Mouse (Mus musculus) forebrain, embryonic 16.5 days (tissue): ENCODE data around the gene Cmip. TPM values are rescaled to one million over a fixed set of nuclear protein-coding genes. Genes with fewer than 3 reads are reported as not detected.
A peak's percentile ranks its signal among the peaks of the same experiment; 100 is the strongest.

Source experiments
- ATAC-seq: fragments of 200-750 bp; cut with Nextera tagmentation; 2 replicates; pipeline ENCODE4 v1.8.0; 2017; ENCODE audit warnings: mild to moderate bottlenecking, moderate library complexity
- H3K27ac ChIP-seq: fragments of 300-500 bp; sonication (generic); 2 replicates; pipeline ENCODE4 v1.5.1; 2014; ENCODE audit warnings: low read length, control low read depth
- H3K27me3 ChIP-seq: fragments of 300-500 bp; sonication (generic); replicated peaks from 2 replicates; pipeline ENCODE4 v1.6.1; 2014; ENCODE audit warnings: low read length; ENCODE audit not compliant: control insufficient read depth, insufficient read depth
- H3K36me3 ChIP-seq: fragments of 300-500 bp; sonication (generic); 2 replicates; pipeline ENCODE4 v1.6.1; 2014; ENCODE audit not compliant: control insufficient read depth, insufficient read depth
- H3K4me1 ChIP-seq: fragments of 300-500 bp; sonication (generic); replicated peaks from 2 replicates; pipeline ENCODE4 v1.6.1; 2014; ENCODE audit warnings: low read length; ENCODE audit not compliant: control insufficient read depth, insufficient read depth
- H3K4me2 ChIP-seq: fragments of 300-500 bp; sonication (generic); 2 replicates; pipeline ENCODE4 v1.6.1; 2014; ENCODE audit warnings: mild to moderate bottlenecking, low read length, control low read depth
- H3K4me3 ChIP-seq: fragments of 300-500 bp; sonication (generic); replicated peaks from 2 replicates; pipeline ENCODE4 v1.5.1; 2014; ENCODE audit warnings: mild to moderate bottlenecking, low read length, control low read depth
- H3K9ac ChIP-seq: fragments of 300-500 bp; sonication (generic); replicated peaks from 2 replicates; pipeline ENCODE4 v1.6.1; 2014; ENCODE audit warnings: low read depth, low read length, control low read depth
- H3K9me3 ChIP-seq: fragments of 300-500 bp; sonication (generic); 2 replicates; pipeline ENCODE4 v1.6.1; 2016; ENCODE audit warnings: low read length; ENCODE audit not compliant: control insufficient read depth
- WGBS: fragments of 180-500 bp; shearing (Covaris S2); extraction: QIAGEN DNeasy Blood & Tissue Kit; methylation state at CpG from one replicate; pipeline ENCODE4 v1.1.7; 2014; 5-methylcytosine and 5-hydroxymethylcytosine counted together
- polyA plus RNA-seq: library from polyadenylated mRNA; unstranded; fragments of >200 nt; fragmentation: Nextera tagmentation; extraction: Ambion mirVana; gene quantifications from 2 replicates; pipeline ENCODE4 v1.2.1, GENCODE M21; 2015

The Cmip gene
- polyA plus RNA-seq, 1 experiment from 2014 or later = 98.1 TPM

DNA sequence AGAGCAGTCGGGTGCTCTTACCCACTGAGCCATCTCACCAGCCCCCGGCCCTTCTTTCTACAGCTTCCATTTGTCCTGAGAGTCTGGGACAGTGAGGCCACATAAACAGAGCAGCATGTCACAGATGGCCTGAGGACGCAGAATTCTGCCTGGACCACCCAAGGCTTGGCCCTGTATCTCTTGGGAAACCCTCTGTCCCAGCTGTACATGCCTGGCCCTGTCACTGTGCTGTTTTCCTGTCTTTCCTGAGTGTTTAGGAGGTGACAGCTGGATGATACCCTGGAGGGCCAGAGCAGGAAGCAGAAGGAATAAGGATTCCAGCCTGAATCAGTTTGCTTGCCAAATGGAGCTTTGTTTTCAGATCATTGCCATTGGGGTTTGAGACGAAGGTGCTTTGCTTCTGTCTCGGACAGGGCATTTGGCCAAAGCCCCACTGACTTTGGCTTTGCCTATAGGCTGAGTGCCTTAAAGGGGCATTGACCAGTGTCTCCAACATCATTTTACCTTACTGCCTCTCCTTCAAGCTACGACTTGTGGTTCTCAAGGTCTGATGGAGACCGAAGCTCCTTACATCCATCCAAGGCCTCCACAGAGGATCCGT is 54.2 kb downstream of the Cmip start:
- Histone ChIP-seq H3K9ac (no peak overlapping the region), H3K27me3 (no peaks in the 10 kb centered on the region), H3K9me3 (no peaks in the 10 kb centered on the region), H3K27ac (no peak overlapping the region), H3K4me2 (no peak overlapping the region), H3K36me3 (no peaks in the 10 kb centered on the region), H3K4me3 (no peak overlapping the region), H3K4me1 (peaks cover 27% of the 10 kb centered on the region)
- no peak for ATAC-seq
- 80% methylated on average over 8 of the region's 8 CpGs for WGBS

DNA sequence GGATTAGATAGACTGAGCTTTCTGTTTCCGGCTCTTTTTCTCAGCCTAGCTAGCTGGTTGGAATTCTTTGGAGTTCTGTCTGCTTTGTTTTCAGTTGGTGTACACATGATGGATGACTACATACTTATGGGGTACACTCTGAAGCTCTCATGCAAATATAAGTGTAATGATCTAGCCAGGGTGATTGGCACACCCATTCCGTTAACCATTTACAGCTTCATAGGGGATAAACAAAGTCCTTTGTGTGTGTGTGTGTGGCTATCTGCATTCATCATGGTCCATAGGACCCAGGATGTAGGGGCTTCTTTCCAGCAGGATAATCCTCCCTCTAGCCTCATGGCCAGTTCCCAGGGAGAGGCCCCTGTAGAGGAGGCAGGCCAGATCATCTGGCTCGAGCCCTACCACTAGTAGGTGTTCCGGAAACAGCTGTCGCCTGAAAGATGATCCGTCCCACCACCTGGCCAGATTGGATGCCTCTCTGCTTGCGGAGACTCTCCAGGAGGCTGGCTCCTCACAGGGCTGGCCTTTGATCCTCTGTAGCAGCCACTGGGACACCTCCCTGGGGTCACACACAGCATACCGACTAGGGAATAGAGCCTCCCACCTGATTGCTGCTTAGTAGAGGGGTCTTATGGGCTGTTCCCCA is 57.6 kb downstream of the Cmip start:
- Histone ChIP-seq H3K27me3 (no peaks in the 10 kb centered on the region), H3K4me2 (no peak overlapping the region), H3K4me1 (peaks cover 25% of the 10 kb centered on the region), H3K27ac (no peak overlapping the region), H3K36me3 (no peaks in the 10 kb centered on the region), H3K4me3 (no peak overlapping the region), H3K9me3 (no peaks in the 10 kb centered on the region), H3K9ac (no peak overlapping the region)
- 29% methylated on average over 8 of the region's 8 CpGs for whole genome bisulfite sequencing
- 0 out of 2 replicates have a peak, but pooled peaks have one; percentile 13 for ATAC-seq

DNA sequence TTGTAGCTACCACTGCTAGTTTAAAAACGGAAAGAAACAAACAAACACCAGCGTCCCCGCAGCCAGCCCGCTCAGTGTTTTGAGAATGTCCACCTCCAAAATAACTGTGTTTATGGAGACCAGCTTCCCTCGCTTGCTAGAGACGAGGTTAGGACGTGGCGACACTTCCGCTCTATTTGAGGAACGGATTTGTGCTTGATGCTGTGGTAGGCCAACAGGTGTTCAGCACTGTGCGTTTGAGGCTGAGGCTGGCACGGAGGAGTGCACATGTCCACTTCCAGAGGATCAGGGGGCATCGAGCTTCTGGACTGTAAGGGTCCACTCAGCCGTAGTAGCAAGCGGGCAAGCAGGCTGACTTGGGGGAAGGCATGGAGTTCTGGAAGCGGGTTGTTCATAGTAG is 58.9 kb downstream of the Cmip start:
- Histone ChIP-seq H3K4me2 (no peak overlapping the region), H3K4me1 (peaks cover 25% of the 10 kb centered on the region), H3K27me3 (no peaks in the 10 kb centered on the region), H3K9ac (no peak overlapping the region), H3K36me3 (no peaks in the 10 kb centered on the region), H3K9me3 (no peaks in the 10 kb centered on the region), H3K27ac (no peak overlapping the region), H3K4me3 (no peak overlapping the region)
- 94% methylated on average over 16 of the region's 16 CpGs for WGBS
- no peak for ATAC-seq

DNA sequence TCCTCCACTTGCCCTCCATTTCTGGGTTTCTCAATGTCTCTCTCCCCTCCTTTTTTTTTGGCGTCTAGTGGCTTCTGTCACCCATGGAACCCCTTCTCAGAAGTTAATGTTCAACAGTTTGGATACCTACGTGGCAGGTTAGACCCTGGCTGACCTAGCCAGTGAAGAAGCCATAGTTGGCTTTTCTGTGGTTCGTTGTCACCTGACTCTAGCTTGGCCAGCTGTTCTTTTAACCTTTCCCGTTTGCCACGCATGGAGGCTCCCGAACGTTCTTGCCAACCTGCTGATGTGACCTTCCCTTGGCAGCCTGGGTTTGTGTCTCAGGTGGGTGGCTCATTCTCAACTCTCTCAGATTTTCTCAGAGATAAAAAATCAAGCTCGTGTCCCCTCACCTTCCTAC is 60.6 kb downstream of the Cmip start:
- Histone ChIP-seq H3K36me3 (no peaks in the 10 kb centered on the region), H3K4me2 (no peak overlapping the region), H3K4me3 (no peak overlapping the region), H3K4me1 (peaks cover 34% of the 10 kb centered on the region), H3K9me3 (no peaks in the 10 kb centered on the region), H3K9ac (no peak overlapping the region), H3K27me3 (no peaks in the 10 kb centered on the region), H3K27ac (no peak overlapping the region)
- ATAC-seq = no peak
- 91% methylated on average over 8 of the region's 8 CpGs for WGBS

DNA sequence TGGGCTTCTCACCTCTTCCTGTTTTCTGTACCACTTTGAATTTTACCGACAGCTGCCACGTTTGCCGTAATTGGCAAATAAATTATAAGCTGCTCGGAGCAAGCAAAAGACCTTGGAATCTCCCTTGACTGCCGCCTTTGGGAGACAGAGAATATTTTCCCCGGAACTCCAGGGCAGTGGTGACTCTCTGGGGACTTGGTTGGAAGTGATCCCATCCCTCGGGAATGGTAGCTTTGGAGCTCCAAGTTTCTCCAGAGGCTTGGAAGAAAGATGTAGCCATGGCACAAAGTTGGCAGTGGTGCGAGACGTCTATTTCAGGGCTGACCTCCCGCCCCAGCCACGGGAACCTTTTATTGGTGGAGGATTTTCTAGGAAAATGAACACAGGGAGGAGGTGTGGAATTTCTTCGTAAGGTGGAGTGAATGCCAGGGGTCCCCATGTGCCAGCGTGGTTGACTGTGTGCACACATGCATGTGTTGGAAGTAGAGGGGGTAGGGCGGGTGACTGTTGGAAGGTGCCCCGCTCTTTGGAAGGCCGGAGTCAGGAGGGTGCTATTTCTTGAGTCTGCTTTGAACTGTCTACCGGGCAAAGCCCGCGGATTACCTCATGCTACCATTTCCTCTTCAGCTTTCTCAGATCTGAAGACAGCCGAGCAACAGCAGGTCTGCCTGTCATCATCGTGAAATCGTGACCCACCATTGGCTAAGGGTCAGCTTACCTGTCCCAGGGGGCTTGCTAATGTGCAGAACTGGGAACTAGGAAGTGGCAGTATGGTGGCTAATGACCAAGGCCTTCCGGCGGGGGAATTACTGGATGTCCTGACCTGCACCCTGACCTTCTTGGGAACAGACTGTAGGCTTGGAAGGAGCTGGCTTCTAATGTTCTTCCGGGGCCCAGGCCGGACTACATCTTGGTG is 62.3 kb downstream of the Cmip start:
- Histone ChIP-seq H3K9ac (no peak overlapping the region), H3K27ac (no peak overlapping the region), H3K27me3 (no peaks in the 10 kb centered on the region), H3K4me1 (peaks cover 38% of the 10 kb centered on the region), H3K9me3 (no peaks in the 10 kb centered on the region), H3K4me2 (no peak overlapping the region), H3K36me3 (no peaks in the 10 kb centered on the region), H3K4me3 (no peak overlapping the region)
- no peak for ATAC-seq
- WGBS = 83% methylated on average over 26 of the region's 26 CpGs

DNA sequence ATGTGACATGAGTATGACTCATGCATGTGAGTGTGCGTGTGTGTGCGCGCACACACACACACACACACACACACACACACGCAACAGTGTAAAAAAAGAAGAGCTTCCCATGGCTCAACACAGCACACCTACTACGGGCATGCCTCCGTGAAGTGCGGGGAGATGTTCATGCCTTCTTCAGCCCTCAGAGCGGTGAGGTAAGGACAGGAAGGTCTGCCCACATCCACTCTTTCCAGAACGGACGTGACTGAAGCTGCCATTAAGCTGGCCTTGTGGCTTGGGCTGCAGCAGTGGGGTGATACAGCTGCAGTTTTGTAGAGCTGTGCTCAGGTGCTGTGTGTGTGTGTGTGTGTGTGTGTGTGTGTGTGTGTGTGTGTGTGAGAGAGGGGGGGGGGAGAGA is 63.8 kb downstream of the Cmip start:
- Histone ChIP-seq H3K4me3 (no peak overlapping the region), H3K9me3 (no peaks in the 10 kb centered on the region), H3K27me3 (no peaks in the 10 kb centered on the region), H3K27ac (no peak overlapping the region), H3K36me3 (no peaks in the 10 kb centered on the region), H3K4me2 (no peak overlapping the region), H3K4me1 (peaks cover 30% of the 10 kb centered on the region), H3K9ac (no peak overlapping the region)
- no peak for ATAC-seq
- WGBS = 91% methylated on average over 10 of the region's 10 CpGs

DNA sequence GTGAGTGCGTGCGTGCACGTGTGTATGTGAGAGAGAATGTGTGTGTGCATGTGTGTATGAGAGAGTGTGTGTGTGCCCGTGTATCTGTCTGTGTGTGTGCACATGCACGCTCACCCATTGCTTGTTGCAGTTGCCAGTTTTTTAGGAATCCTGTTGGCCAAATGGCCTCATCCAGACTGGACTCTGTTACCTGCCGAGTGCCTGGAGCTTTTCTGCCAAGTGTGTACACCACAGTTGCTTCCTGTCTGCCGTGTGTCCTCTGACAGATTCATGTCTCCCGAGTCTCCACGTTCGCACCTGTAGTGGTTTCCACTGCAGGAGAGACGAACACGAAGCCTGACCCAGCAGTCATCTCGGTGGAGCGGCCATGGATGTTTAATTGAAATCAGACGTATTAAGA is 64.4 kb downstream of the Cmip start:
- ATAC-seq = no peak
- Histone ChIP-seq H3K9ac (no peak overlapping the region), H3K27ac (peak overlapping the region; percentile 60), H3K4me3 (no peak overlapping the region), H3K36me3 (no peaks in the 10 kb centered on the region), H3K4me2 (no peak overlapping the region), H3K9me3 (no peaks in the 10 kb centered on the region), H3K4me1 (peaks cover 30% of the 10 kb centered on the region), H3K27me3 (no peaks in the 10 kb centered on the region)
- 77% methylated on average over 15 of the region's 15 CpGs for WGBS

DNA sequence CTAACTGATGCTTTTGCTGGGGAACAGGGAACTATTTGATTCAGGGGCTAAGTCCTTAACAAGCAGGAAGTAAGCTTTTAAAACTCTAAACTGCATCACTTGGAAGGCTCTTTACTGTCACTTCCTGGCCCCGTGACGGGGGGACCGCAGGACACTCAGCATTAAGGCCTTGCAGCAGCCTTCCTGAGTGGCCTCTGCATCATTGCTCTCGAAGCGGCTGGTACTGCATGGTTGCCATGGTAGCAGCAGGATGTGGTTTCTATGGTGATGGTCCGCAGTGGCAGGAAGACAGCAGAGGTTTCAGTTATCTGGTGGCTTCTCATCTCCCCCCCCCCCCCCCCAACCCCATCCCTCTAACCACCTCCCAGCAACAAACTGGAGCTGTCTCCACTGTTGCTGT is 65.2 kb downstream of the Cmip start:
- peak; percentile 85 for ATAC-seq
- Histone ChIP-seq H3K9ac (no peak overlapping the region), H3K9me3 (no peaks in the 10 kb centered on the region), H3K4me1 (peaks cover 33% of the 10 kb centered on the region), H3K4me2 (no peak overlapping the region), H3K27me3 (no peaks in the 10 kb centered on the region), H3K4me3 (no peak overlapping the region), H3K27ac (peak overlapping the region; percentile 73), H3K36me3 (no peaks in the 10 kb centered on the region)
- WGBS = 21% methylated on average over 6 of the region's 6 CpGs

DNA sequence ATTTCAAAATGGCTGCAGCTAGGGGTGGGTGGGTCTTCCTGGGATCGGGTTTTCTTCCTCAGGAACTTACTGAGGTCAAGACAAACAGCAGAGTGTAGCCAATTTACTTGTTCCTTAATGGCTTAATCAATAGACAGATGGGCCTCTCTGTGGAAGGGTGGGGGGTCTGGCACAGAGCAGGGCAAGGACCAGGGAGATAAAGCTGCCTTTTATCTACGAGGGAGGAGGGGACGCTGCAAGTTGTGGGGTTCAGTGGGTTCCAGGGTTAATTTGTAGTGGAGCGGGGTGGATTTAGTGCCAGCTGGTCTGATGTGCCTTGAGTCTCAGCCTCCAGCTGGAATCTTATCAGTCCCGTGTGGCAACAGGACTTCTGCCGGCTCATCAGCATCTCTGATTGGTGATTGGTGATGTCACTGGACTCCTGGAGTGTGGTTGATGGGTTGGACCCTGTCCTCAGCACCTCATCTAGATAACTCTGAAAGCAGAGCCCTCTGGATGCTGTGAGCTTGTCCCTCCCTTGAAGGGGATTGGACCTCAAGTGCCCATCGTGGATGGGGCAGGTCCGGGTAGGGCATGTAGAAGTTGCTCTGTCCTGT is 65.9 kb downstream of the Cmip start:
- H3K36me3 ChIP-seq = no peaks in the 10 kb centered on the region
- ATAC-seq = 0 out of 2 replicates have a peak, but pooled peaks have one; percentile 6
- no peak overlapping the region for H3K4me3 ChIP-seq
- no peaks in the 10 kb centered on the region for H3K27me3 ChIP-seq
- peak overlapping the region; percentile 73 for H3K27ac ChIP-seq
- no peak overlapping the region for H3K9ac ChIP-seq
- H3K4me2 ChIP-seq = no peak overlapping the region
- WGBS = 48% methylated on average over 8 of the region's 8 CpGs
- peaks cover 39% of the 10 kb centered on the region for H3K4me1 ChIP-seq
- H3K9me3 ChIP-seq = no peaks in the 10 kb centered on the region
